Mouse (Mus musculus): ENCODE measurements around the gene Itga2b.

GRCm38 (mm10) chr11:102441434-102441833 lies 28.5 kb downstream of the Itga2b start:
- TF ChIP-seq GATA1 (IDR thresholded peaks at IDR 0.05; ENCODE audit: borderline replicate concordance, low read length) (no peak), FLI1 (IDR thresholded peaks at IDR 0.05; ENCODE audit: low read length) (no peak)

All from megakaryocyte, embryonic 14.5 days (primary cell).